Mouse (Mus musculus): ENCODE measurements around the gene Gm30191.

Gm30191 gene

DNA sequence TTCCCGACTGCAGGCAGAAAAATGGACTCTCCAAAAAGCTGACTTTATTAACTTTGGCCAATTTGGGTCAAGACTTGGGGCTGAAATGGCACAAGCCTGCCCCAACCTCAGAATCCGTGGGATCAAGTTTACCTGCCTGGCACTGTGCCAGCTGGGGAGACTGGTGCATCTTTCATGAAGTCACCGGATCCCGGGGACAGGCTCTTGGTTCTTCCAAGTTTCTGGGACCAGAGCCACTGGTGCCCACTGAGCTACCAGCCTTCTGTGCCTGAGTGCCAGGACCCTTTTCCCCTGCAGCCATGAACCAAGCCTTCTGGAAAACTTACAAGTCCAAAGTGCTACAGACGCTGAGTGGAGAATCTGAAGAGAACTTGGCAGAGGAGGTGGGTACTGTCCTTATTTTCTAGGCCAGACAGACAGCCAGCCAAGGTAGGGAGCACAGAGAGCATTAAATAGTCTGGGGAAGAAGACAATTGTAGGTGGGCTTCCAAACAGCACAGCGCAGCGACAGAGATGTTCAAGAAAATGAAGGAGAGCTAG lies at the start of gene Gm30191:
Gene Gm30191 (plus strand): TSS at position 217 of the 540 bp plus-strand sequence.
- DNase-seq (ENCODE audit: low read depth, low spot score) = no peak

DNA sequence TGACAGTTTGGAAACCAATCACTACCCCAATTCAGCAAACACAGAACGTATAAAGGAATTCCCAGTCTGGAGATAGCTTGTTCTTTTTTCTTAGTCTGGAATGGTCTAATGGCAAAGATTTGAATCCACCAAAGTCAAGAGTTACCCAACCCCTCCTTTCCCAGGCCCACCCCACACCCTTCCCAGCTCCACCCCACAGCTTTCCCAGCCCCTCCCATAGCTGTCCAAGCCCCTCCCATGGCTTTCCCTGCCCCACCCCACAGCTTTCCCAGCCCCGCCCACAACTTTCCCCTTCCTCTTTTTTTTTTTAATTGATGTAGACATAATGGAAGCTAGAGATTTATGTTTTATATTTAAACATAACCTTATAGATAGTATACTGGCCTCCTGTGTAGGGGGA lies 47.4 kb upstream of the Gm30191 start:
- no peak for DNase-seq (ENCODE audit: low read depth, low spot score)

DNA sequence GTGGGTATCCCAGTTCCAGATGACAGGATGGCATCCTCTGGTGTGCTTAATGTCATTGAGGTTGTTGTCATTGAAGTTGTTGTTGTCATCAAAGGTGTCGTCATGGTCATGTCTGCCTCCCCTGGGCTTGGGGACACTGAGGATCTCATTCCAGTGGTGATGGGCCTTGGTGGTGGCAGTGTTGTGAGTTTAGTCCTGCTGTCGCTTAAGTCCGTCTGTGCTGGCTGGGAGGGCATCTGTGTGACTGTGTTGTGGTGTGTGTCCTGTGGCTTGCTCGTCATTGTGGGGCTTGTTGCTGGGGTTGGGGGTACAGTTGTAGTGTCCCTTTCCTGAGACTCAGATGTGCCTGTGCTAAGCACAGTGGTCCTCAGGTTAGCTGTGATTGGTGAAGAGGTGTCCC lies 43.8 kb upstream of the Gm30191 start, which contains the start of gene Gm7534:
Gene Gm7534 (minus strand): TSS at position 101 of the 400 bp plus-strand sequence.
- no peak for DNase-seq (ENCODE audit: low read depth, low spot score)

DNA sequence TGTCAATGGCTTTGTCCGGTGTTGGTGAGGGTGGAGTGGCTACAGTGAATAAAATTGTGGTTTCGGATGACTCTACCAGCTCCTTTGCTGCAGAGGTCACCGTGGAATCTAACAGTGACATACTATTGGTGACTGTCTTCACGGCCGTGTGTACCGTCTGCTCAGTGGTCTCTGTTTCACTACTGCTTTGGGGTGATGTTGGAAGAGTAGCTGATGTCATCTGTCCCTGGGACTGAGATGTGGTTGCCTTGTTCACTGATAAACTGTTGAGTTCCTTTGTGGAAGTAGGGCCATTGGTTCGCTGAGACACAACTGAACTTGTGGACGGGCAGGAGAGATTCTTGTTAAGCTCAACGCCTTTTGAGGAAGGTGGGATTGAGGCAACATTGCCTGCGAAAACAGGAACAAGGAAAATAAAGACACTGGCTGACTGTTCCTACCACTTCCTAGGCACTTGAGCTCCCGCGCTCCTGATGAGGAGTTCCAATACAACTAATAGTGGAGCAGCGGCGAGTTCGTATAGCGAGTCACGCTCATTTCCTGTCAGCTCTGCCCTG lies 43.3 kb upstream of the Gm30191 start:
- no peak for DNase-seq (ENCODE audit: low read depth, low spot score)

DNA sequence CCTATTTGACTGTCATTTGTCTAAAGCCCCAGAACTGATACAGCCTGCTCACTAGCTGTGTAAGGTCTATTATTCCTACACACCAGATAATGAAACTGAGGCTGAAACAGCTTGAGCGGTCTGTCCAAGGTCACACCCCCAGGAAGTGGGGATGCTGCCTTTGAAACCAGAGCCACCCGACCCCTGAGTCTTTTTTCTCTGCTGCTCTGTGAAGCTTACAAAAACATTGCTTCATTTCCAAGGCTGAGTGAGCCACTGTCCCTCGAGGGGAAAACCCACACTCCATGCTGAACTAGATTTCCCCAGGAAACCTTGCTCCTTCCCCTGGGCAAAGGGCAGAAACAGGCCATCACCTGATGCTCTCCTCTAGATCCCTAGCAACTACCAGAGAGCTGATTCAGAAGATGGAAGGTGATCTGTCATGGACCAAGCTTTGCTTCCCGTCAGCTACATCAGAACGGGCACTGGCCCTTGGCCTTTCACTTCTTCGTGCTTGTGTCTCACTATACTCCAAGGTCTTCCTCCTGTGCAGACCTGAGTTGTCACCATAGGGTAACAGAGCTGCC lies 40.2 kb upstream of the Gm30191 start:
- no peak for DNase-seq (ENCODE audit: low read depth, low spot score)

DNA sequence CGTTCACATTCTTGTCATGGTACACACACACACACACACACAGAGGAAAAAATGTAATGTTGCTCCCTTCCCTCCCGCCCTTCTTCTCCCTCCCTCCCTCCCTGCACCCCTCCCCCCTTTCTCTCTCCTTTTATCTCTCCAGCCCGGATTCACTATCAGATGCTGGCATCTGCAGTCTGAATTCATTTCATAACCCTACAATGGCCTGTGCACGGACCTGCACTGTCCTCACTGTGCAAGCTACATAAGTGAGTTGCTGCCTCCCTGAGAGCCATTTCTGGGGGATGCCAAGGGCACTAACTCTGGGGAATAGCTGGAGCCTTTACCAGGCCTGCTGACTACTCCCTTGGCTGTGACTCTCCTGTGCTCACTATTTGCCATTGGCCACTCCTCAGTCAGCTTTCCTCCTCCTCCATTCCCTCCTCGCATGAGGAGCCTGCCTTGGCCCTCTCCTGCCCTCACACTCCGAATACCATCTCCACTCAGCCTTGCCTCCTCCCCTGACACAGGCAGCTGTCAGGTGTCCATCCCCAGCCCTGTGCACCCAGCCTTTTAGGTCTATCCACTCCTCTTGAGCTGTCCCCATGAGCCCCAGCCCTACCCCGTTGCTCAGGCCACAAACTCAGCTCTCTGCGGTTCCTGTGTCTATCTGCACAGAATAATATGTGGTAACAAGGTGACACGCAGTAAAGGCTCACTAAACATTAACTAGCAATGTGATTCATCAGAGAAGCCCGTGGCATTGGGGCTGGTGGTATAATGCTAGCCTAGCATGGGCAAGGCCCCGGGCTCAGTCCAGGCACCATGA lies 23.7 kb upstream of the Gm30191 start:
- no peak for DNase-seq (ENCODE audit: low read depth, low spot score)

DNA sequence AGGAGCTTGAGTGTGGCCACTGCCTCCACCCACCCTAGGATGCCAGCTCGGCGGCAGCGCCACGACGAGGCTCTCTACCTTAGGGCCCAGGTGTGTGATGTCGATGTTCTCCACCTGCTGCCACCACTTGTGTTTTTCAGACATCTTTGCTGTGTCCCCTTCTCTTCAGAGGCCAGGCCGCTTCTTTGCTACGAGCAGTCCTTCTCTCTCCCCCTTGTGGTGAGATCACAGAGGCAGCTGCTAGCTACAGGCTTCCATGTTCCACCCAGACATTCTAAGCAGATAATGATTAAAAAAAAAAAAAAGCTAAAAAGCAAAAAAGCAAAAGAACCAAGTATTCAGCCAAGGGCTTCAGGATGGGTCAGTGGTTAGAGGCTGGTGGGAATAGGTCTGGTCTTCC lies 19.5 kb upstream of the Gm30191 start, which contains the start of gene Catsper4:
Gene Catsper4 (minus strand): TSS at position 190 of the 400 bp plus-strand sequence.
- no peak for DNase-seq (ENCODE audit: low read depth, low spot score)

DNA sequence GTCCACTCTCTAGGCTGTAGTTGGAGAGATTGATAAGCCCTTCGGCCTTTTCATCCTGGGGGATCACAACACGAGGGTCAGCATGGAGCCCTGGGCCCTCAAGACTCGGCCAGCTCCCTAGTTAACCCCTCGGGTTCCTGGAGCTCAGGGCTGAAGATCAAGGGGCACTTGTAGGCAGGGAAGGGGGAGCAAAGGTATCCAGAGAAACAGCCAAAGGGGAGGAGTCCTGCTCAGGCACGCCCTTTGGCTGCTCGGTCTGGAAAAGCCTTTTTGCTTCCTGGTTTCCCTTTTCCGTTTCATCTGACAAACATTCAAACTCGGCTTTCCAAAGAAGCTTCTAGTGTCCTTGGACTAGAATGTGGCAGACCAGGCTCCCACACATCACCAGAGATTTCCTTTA lies 16.3 kb upstream of the Gm30191 start:
- no peak for DNase-seq (ENCODE audit: low read depth, low spot score)

DNA sequence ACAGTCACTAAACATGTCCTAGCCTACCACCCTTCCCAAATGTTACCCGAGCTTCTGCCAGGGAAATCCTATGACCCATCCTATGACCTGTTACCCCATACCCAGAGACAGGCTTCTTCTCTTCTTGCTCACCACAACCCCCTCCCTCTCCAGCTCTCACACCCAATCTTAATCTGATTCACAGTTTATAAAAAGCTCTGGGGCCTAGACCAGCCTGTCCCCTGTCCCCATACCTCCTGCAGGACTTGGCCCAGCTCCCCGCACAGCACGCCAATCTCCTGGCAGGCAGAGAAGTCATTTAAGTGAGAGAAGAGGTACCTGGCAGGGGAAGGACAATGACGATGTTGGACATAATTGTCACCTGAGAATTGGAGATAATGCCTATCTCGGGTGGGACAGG lies 11.9 kb upstream of the Gm30191 start:
- no peak for DNase-seq (ENCODE audit: low read depth, low spot score)

DNA sequence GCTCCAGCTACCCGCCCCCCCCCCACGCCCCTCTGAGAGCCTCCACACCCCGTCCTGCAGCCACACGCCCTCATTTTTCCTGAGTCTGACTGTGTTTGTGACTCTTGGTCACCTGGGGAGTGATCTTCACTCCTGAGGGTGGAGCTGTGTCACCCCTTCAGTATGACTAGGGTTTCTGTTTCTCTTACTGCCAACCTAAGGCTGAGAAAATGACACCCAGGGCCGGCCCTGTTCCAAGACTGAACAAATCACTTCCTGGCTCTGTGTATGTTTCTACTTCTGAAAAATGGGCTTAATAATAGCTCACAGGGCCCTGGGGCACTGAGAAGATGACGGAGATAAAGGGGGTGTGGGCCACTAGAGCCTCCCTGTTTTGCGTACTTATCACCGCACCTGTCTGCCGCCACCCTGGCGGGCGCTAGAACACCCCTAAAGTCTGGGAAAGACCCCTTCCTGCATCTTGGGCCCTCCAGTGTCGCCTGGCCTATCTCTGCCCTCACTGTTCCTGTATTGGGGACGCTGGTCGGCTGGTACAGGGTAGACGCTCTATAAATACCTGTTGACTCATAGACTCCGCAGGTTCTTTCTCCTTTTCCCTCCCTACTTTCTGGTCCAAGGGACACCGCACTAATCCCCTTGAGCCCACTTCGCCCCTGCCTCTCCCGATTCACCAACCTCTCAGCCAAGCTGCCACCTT lies 9.0 kb upstream of the Gm30191 start:
- no peak for DNase-seq (ENCODE audit: low read depth, low spot score)

DNA sequence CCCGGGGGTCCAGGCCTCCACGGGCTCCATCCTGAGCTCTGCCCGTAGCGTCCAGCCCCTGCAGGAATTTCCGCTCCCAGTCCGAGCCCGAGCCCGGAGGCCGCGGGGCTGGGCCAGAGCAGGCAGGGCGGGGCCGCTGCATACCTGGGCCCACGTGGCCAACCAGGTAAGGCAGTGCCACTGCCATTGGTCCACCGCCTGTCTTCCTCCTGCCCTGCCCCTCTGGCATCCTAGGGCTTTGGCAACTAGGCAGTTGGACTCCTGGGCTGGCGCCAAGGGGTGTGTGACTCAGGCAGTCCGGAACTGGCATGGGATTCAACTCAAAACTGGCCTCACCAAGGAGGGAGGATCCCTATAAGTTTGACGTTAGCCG lies 8.5 kb upstream of the Gm30191 start, which contains the start of gene Cnksr1:
Gene Cnksr1 (minus strand): TSS at position 121 of the 373 bp plus-strand sequence.
- no peak for DNase-seq (ENCODE audit: low read depth, low spot score)

DNA sequence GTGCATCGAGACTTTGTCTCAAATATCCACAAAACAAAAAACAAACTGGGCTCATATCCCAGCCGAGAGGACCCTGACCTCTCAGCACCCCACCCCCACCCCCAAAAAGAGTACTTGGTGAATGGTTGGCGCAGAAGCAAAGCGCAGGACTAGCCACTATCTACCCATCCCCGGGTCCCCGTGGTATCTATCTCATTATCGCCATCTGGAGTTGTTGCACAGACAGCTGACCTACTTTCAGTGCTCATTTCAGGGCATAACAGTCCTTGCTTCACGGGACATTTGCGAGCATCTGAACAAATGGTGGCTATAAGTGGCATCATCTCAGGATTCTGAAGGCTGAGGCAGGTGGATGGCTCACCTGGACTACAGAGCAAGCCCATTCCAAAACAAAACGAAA lies 8.0 kb upstream of the Gm30191 start:
- DNase-seq (ENCODE audit: low read depth, low spot score) = no peak

DNA sequence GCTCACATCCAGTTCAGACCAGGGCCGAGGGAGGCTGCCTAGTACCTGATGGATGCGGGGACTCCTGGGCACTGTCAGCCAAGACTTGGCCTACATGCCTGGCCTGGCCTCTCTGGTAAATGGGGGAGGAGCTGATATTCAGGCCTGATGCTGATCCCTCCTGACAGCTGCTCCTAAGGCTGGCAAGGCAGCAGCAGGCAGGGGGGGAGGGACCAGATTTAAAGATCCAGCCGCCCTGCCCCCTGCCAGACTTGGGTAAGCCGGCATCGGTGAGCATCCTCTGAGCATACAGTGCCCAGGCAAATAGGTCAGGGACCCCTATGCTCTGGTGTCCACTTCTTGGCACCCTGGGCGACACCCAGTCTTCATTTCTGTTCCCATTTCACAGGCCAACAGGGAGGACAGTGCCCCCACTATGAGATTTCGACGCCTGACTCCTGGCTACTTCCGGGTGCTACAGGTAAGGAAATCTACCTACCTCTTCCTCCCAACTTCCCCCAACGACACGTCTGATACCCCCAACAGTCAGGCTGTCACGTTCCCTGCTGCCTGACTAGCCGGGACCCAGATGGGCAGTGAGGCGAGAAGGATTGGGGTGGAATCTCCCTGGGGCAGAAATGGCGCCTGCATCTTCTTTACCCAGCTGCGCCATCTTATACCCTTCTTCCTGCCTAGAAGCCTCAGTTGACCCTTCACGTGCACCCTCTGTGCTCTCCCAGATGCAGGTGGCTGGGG lies 3.1 kb upstream of the Gm30191 start, which contains the start of gene E130218I03Rik:
Gene E130218I03Rik (plus strand): TSS at position 147 of the 735 bp plus-strand sequence.
- DNase-seq (ENCODE audit: low read depth, low spot score) = no peak

DNA sequence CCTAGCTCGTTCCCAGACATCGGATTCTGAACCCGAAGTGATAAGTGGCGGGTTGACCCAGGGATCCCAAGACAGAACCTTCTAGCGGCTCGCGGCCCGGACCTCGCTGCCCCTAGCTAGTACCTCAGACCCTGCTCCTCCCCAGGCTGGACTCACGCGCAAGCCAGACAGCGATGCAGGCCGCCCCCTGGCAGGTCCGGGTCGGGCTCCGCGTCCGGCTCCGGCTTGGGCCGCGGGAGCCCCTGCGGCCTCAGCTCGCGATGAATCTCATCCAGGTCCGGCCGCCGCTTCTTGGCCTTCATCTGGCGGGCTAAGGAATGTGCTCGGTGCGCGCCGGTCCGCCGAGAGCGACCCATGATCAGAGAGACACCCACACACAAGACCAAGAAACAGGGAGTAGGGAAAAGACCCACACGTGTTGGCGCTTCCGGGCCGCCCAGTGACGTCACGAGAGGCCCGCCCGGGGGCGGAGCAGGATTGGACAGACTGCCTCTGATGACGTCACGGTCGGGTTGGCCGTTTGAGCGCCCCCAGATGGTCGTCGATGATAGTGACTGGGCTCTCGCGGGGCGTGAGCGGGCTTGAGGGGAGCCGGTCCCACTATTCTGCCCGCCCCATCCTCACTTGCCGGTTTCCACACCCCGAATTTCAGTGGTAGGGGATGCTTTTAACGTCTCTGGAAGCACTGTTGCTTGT lies 1.4 kb upstream of the Gm30191 start, which contains the start of gene Zfp593:
Gene Zfp593 (minus strand): TSS at position 445 of the 696 bp plus-strand sequence.
- DNase-seq (ENCODE audit: low read depth, low spot score) = peak; percentile 94

DNA sequence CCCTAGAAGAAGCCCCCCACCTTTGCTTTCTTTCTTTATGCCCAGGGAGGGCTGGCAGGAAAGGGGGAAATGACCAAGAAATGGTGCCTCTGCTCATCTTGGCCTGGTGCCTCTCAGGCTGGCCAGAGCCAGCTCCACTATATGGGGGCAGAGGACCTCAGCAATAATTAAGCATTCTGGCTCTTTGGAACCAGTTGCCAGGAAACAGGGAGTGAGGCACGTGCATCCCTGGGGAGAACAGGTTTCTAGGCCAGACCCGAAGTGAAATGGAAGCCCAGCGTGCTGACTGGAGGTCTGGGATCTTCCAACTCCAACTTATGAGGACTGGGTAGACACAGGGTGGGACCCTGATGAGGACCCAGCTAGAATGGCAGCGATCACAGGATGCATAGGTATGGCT lies 479 bp upstream of the Gm30191 start:
- DNase-seq (ENCODE audit: low read depth, low spot score) = no peak

DNA sequence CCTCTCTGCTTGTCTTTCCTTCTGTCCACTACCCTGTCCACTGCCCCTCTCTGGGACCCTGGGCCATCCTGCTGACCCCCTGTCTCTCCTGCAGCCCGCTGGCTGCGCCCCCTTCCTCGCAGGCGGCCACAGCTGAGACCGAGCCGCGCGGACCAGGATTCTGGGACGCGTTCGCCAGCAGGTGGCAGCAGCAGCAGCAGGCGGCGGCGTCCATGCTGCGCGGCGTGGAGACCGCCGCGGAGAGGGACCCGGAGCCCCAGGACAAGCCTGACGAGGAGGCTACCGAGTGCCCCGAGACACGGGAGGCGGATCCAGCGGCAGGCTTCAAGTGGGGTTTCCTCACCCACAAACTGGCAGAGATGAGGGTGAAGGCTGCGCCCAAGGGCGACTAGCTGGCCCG lies 2.9 kb downstream of the Gm30191 start:
- DNase-seq (ENCODE audit: low read depth, low spot score) = peak; percentile 67

DNA sequence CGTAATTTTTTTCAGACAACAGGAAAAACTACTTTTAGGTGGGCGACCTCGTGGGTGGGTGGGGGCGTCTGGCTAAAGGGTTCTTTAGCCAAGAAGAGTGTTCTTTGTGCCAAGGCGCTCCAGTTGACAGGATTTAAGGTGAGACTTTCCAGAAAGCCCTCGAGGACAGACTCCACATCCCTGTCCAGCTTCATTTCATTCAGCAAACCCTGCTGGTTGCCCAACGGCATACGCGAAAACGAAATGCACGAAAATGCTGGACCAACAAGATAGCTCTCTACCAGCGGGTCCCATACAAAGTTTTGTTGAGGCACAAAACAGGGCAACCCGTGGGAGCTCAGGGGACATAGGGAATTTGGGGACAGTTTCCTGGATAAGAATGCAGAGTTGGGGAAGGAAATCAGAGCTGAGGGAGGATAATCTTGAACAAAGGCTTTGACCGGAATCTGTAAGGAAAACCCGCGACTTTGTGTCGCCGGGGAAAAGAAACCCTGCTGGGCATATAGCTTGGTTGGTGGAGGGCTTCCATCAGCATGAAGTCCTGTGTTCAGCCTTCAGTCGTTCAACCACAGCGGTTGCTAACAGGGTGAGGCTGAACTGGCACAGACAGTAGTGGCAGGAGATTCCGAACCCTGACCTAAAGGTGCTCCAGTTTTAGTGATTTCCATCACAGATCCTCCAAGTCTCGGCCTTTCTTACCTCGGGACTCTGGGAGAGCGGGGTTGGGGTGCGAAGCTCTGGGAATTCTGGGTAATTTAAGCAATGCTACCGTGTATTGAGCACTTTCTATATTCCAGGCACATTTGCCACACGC lies 3.6 kb downstream of the Gm30191 start:
- no peak for DNase-seq (ENCODE audit: low read depth, low spot score)

DNA sequence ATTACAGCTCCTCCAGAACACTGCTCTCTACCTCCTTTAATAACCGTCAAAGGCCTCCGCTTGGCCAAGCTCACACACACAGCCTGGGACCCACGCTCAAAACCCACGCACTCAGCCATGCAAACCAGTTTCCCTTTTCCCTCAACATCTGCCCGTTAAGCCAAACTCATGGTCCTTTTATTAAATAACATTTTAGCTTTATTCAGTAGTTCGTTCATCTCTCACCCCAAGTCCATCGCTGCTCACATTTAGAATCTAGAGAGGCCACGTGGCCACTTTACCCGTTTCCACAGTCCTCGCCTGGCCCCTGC lies 4.2 kb downstream of the Gm30191 start:
- DNase-seq (ENCODE audit: low read depth, low spot score) = no peak

DNA sequence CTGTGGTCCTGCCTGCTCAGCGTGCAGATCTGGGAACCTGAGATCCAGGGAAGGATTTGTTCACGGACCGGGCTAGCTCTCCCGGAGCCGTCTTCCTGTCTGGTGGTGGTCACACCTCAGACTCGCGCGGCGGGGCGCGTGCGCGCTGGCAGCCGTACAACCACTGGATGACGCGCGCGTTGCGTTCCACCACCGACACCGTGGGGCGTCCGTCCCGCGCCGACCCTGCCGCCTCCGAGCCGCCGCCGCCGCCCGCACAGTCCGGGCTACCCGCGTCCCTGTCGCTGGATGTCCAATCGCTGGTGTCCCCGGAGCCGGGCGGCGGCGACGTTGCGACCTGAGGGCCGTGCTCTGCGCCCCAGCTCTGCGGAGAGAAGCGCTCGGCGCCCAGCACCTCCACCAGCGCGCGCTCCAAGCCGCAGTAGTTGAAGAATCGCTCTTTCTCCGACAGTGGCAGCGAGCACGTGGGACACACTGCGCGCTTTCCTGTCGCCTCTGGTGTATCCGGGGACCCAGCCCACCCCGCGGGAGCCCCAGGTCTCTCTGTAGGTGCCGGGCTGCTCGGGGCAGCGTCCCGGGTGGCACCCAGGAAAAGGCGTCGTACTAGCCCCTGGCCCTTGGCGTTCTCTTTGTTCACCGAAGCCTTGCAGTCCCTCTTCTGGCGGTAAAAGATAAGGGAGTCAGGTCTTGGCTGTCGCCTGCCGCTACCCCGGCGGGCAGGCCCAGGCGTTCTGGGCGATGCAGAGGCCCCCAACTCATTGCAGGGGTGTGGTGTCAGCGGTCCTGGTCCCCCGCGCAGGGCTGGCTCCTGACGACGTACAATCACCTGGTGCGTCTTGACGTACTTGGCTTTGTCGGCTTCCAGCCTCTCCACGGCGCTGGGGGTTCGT lies 4.8 kb downstream of the Gm30191 start:
- no peak for DNase-seq (ENCODE audit: low read depth, low spot score)
